Mouse (Mus musculus) CH12.LX (cell line): ENCODE data around the gene Gm15217.

Source experiments
- CTCF ChIP-seq, 2 experiments: IDR thresholded peaks in 1 of 2; conservative IDR thresholded peaks in 1 of 2; 2 replicates each; pipeline ENCODE4 v1.5.1; 2011 to 2012; ENCODE audit warnings: low read depth in 2 of 2, low read length in 2 of 2, improper control_type of control experiment in 1 of 2, inconsistent platforms in 1 of 2, mild to moderate bottlenecking in 1 of 2, moderate library complexity in 1 of 2
- ELF1 ChIP-seq: IDR thresholded peaks from 2 replicates; pipeline ENCODE4 v1.6.1; 2014; ENCODE audit warnings: low read depth, mild to moderate bottlenecking, inconsistent platforms, low read length, improper control_type of control experiment
- EP300 ChIP-seq: IDR thresholded peaks from 2 replicates; pipeline ENCODE4 v1.6.1; 2011; ENCODE audit warnings: low read length, improper control_type of control experiment
- POLR2A ChIP-seq: IDR thresholded peaks from 2 replicates; pipeline ENCODE4 v1.6.1; 2011; ENCODE audit warnings: low read depth, mild to moderate bottlenecking, improper control_type of control experiment, low read length
- RCOR1 ChIP-seq: conservative IDR thresholded peaks from 2 replicates; pipeline ENCODE4 v1.6.1; 2012; ENCODE audit warnings: low read depth, mild to moderate bottlenecking, inconsistent platforms, low read length, improper control_type of control experiment
- TBP ChIP-seq: conservative IDR thresholded peaks from 2 replicates; pipeline ENCODE4 v1.6.1; 2011; ENCODE audit warnings: low read depth, low read length, improper control_type of control experiment
- TCF12 ChIP-seq: IDR thresholded peaks from 2 replicates; pipeline ENCODE4 v1.6.1; 2014; ENCODE audit warnings: low read depth, mild to moderate bottlenecking, inconsistent platforms, low read length, improper control_type of control experiment
- ZC3H11A ChIP-seq: IDR thresholded peaks from 2 replicates; pipeline ENCODE4 v1.6.1; 2012; ENCODE audit warnings: low read depth, mild to moderate bottlenecking, inconsistent platforms, low read length, improper control_type of control experiment
- ZMIZ1 ChIP-seq: IDR thresholded peaks from 2 replicates; pipeline ENCODE4 v1.6.1; 2012; ENCODE audit warnings: low read depth, mild to moderate bottlenecking, inconsistent platforms, low read length, improper control_type of control experiment

- no peak for TF ChIP-seq POLR2A
- TF ChIP-seq ZC3H11A: no peak
- no peak for TF ChIP-seq TCF12
- no peak for TF ChIP-seq EP300
- no peak for TF ChIP-seq ELF1
- no peak for TF ChIP-seq RCOR1
- no peak for TF ChIP-seq CTCF (conservative IDR thresholded peaks at IDR 0.05 in 1 of 2, IDR thresholded peaks at IDR 0.05 in 1 of 2; ENCODE audit: low read depth in 2 of 2, low read length in 2 of 2)
- TF ChIP-seq TBP: no peak
- TF ChIP-seq ZMIZ1: no peak
These were observed 29.1 kb downstream of the Gm15217 start for GRCm38 (mm10) chr14:46408319-46408718.
